Mouse (Mus musculus): ENCODE data around the gene Fgf18.

Gene Fgf18

DNA sequence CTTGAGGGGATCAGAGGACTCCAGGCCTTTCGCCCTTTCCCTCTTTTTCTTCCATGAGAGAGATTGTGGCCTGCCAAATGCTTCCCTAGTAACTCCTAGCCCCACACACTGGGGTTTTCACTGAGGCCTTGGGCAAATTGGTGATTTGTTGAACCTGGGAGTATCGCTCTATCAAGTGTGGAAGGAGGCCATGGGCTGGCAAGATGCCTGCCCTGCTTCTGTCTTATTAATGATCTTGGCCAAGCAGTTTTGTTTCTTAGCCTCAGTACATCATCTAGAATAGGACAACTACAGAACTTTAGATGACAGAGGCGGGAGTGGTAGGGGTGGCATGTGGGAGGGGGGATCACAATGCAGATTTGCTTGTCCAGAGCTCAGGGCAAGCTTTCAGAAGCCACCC is 31.4 kb downstream of the Fgf18 start:
- DNase-seq (ENCODE audit: low spot score), result no peak

DNA sequence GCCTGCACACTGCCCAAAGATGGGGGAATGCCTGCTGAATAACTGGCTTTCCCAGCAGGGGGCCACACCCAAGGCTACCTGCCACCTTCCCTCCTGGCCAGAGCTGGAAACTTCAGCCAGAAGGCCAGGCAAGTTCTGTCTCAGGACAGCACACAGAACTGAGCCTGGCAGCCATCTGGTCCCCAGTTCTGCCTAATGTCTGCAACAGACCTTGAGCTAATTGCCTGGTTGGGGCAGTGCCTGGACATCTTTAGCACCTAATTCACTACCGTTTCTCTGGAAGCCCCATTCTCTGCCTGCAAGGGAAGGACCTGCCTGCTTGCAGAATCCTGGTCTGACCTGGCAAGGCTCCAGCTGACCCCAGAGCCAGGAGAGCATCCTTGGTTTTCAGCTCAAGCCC is 34.8 kb downstream of the Fgf18 start:
- DNase-seq (ENCODE audit: low spot score), result peak; percentile 83

DNA sequence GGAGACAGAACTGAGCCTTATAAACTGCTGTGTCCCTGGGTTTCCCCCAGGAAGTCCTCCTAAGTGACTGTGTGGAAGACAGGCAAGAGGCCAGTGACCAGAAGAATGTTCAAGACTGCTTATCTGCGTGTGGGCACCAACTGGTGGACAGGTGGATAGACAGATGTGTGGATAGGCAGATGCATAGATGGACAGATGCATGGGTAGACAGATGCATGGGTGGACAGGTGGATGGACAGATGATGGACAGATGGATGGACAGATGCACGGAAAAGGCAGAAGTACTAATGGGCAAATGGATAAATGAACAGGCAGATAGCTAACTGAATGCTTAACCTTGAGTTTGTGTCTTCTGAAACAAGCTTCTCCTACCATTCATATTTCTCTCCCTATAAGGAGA is 37.1 kb downstream of the Fgf18 start:
- DNase-seq (ENCODE audit: low spot score), result no peak

DNA sequence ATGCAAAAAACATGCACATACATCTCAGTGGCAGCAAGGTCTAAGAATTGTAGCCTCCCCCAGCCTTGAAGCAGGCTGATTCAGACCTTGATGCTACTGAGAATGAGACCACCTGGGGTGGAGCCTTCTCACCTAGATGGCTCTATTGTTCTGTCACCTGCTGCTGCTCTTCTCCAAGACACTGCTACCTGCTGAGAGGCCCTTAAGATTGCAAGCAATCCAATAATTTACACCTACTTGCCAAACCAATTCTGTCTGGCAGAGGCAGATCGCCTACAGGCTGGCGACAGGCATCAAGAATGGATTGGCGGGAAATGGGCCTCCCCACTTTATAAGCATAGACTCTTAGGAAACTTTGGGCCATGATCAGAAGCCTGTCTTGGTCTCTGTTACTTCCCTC is 39.7 kb downstream of the Fgf18 start:
- no peak for DNase-seq (ENCODE audit: low spot score)

DNA sequence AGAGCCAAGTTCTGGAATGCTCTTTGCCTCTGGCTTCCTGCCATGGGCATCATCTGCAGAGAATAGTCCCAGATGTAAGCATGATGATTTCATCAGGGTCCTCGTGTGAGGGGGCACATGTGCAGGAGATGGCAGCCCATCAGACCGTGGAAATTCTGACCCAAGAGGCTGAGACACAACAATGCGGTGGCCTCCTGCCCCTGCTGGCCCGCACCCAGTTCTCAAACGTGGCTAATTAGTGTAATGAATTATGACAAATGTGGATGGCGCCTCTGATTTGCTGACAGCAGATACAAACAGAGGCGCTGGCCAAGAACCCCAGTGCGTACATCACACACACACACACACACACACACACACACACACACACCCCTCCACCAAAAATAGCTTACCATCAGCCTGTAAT is 42.3 kb downstream of the Fgf18 start:
- peak; percentile 26 for DNase-seq (ENCODE audit: low spot score)

DNA sequence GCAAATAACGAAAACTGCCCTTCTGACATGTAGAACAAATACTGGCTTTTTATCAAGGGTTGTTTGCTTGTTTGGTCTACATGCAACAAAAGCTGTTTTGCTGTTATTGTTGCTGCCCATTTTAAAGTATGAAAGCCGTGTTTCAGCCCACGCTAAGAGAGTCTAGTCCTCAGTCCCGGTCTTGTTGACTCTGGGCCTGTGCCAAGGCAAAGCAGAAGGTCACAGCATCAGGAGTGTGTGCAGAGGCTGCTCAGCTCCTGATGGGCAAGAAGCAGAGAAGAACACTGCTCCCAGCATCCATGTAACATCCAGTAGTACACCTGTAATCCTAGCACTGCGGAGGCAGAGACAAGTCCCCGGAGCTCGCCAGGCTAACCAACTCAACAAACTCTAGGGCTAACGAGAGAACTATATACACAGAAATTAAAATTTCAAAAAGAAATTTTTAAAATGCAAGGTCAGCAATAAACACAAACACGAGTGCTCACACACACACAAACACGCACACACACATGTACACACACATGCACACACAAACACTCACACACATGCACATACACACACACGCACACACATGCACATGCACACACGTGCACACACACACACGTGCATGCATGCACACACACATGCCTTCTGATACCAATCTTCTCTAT is 43.8 kb downstream of the Fgf18 start:
- DNase-seq (ENCODE audit: low spot score), result no peak

DNA sequence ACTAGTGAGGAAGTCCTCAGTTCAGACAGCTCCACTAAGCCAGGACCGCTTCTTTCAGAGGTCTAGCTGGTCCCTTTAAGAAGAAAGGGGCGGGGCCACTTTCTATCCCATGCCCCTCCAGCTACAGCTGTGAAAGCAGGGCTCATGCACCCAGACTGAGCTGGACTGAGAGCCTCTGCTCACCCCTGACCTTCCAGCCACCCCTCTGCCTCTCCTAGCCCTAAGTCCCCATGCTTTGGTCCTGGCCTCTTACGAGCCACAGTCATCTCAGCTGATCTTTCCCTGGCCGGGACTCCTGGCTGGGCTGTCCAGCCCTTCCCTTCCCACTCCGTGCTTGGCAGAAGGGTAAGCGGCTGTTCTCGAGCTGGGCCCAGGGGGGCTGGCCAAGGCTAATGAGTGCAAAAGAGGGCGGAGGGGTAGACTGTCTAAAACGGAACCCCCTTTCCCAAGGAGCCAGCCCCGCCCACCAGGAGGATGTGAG is 47.1 kb downstream of the Fgf18 start:
- DNase-seq (ENCODE audit: low spot score), result no peak

DNA sequence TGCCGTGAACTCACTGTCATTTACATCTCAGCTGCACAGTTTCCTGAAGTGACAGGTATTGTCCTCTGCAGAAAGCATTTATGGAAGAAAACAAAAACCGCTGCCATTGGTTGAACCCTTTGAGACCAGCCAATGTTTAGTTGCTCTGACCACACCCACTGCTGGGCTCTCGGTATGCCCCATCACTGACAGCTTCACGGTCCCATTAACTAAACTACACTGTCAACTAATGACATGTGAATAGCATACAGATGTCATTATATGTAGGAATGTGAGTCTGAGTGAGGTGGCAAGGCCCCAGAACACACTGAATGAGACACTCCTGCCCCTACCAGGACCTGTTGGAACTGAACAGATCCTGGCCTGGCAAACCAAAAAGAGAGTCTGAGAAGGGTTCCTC is 47.8 kb downstream of the Fgf18 start:
- no peak for DNase-seq (ENCODE audit: low spot score)

DNA sequence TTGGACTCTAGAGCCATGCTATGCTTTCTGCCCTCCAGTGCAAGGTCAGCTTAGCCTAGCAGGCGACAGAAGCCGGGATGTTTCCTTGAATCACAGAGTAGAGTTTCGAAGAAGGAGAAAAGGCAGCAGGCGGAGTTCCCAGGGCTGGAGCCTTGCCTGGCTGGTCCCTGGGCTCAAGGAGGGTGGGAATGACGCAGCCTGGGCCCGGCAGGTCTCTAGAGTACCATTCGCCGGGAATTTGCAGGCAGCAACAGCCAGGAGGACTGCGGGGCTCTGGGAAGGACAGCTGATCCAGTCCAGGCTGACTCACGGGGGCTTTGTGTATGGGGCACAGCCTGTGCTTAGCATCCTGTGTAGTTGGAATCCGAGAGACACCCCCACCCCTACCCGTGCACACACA is 48.8 kb downstream of the Fgf18 start:
- DNase-seq (ENCODE audit: low spot score), result no peak

DNA sequence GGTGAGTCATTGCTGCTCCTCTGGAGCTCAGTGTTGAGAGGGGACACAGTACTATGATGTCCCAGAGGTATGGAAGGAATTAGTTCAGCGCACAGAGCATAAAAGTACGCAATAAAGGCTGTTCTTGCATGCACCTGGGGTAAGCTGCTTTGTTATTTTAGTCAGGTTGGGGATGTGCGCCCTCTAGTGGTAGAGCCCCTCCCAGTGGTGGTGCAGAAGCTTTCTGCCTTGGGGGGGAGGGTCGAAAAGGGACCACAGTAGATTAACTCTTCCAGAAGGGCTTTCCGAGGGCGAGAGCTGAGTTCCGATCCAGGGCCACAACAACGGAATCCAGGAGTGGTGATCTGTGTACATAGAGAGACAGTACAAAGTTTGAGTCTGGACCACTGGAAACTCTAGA is 49.3 kb downstream of the Fgf18 start:
- no peak for DNase-seq (ENCODE audit: low spot score)

DNA sequence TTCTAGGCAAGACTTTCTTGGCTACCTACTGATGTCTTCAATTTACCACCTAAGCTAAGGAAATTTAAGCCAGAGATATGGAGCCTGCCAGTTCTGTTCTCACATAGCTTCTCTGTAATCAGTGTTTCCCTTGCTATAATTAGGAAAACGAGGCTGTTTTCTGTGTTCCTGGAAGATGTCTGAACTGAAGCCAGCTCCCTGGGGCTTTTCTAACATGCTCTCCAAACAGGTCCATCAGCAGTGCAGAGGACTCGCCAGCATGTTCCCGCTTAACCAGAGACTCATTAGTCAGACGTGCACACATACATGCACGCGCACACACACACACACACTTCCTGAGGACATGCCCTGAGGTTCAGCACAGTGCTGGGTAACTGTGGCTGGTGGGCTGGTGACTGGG is 57.3 kb downstream of the Fgf18 start:
- DNase-seq (ENCODE audit: low spot score), result no peak

DNA sequence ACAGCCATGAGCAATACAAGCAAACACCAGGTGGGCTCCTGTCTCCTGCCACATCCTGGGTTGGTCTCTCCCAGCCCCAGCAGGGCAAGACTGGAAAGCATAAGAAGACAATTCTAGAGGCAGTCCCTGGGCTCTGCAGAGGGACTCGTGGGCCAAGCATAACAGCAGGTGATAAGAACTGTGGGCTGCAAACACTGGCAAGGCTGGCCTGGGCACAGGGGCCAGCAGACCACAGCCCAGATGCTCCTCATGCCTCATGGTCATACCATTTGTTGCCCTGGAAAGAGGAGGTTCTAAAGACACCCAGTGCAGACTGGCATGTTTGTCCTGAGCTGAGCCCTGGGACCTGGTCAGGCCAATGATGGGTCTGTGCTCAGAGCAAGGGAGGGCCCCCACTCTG is 59.0 kb downstream of the Fgf18 start:
- DNase-seq (ENCODE audit: low spot score), result no peak

DNA sequence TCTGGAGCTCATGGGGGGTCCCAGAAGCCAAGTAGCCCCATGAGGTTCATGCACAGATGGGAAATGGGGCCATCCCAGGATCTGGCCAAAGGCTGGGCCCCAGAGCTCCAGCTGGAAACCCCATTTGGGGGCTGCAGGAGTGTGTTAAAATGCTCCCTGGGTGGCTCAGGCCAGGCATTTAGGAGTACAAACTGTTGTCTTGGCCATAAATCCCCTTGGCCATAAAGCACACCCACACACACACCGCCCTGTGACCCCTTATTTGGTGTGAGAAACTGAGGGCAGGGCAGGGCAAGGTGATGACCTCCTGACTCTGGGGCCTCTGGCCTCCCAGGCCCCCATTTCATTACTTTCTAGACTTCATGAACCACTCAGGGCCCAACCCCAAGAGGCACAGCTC is 61.2 kb downstream of the Fgf18 start:
- DNase-seq (ENCODE audit: low spot score), result no peak

DNA sequence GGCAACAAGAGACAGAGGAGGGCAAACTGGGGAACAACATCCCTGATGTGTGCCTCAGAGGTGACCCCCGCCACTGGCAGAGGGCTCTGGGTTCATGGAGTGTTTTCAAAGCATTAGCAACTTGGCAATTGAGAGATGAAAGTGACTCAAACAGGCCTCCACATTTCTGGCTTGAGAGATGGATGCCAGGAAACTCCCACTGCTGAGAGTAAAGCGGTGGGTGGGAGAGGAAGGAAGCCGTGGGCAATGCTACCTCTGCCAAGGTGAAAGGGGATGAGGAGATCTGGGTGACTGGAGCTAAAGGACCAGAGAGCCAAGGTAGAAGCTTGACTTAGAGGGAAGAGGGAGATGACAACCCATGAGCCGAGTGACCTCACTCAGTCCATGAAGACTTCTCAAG is 61.7 kb downstream of the Fgf18 start:
- DNase-seq (ENCODE audit: low spot score), result no peak

DNA sequence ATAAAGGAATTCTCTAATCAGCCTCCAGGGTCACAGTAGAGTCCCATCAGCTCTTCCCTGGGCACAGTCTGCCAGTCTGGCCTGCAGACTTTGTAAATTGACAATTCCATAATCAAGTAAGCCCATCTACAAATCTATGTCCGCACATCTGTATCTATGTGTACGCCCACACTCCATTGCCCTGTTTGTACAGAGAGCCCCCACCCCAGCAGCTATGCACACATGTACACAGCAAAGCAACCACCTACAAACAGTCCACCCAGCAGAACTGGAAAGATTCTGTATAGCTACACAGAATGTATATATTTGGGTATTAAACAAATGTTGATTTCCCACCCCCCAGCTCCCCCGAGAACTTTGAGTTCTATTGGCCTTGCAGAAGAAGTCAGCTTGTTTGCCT is 62.1 kb downstream of the Fgf18 start:
- DNase-seq (ENCODE audit: low spot score), result no peak

DNA sequence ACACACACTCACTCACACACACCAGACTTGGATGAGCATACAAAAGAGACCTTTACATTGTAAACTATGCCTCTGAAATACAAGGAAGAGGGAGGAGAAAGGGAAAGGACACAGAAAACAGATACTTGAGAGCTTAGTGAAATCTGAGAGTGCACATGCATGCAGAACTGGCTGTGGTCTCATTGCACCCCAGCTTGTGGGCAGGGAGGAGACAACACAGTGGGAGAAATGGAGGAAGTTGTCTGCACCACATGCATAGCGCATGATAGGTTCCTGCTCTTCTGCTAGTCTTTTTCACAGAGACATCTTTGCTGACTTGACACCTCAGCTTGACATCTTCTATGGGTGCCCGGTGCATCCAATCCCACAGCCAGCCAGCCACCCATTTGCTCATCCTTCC is 63.2 kb downstream of the Fgf18 start:
- DNase-seq (ENCODE audit: low spot score), result no peak

DNA sequence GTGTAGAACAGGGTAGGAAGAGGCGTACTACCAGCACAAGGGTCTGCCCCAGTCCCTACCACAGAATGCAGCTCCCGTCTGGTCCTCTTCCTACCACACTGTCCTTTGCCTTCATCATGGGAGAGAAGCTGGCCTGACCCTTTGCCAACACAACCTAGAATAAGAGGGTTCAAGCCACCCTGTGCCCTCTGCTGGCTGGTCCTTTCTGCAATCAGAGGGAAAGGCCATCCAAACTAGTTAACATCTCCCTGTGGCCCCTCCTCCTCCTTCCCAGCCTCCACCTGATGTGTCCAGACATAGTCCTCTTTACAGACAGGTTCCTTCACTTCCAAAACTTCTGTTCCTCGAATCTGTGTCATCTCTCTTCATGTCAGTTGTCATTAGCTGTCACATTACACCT is 66.0 kb downstream of the Fgf18 start:
- DNase-seq (ENCODE audit: low spot score), result no peak

DNA sequence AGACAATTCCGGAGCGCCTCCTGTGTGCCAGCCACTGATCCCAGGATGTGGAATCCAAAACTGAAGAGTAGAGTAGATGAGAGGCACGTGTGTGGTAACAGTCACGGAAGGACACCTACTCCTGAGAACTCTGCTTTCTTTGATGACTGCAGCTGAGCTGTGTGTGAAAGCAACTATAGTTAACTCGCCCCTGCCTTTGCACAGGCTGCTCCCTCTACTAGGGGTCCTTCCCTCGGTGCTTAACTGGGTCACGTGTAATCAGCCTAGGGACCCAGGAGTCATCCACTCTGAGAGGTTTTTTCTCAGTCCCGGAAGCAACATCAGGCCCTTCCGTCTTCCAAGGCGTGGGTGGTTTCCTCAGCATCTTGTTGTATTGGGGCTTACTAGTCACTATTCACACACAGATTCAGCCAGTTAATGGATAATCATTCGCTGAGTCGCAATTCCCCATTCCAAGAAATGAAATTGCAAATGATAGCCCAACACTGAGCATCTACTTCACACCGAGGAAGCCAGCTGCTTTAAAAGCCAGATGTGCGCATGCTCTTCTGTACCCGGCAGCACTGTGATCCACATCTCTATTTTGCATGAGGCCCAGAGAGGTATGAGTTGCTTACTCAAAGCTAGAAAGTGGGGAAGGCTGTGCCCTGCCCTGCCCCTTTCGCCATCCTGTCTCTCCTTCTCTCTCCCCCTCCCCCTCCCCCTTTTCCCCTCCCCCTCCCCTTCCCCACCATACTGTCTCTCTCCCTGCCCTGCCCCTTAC is 67.0 kb downstream of the Fgf18 start:
- no peak for DNase-seq (ENCODE audit: low spot score)

DNA sequence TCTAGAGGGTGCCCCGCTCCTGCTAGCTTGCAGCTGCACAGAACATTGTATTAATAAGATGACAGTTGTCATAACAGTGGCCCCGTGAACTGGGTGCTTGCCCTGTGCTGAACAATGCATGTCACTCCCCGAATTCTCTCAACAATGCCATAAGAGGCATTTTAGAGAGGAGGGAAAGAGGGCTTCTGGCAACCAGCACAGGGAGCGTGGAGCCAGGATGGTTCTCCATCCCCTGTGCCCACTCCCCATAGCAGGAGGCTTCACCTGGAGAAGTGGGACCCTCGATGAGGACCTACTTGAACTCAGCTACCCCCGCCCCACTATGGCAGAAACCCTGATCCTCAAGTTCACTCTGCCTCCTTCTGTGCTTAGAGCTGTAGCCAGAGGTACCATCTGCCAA is 67.8 kb downstream of the Fgf18 start:
- no peak for DNase-seq (ENCODE audit: low spot score)

DNA sequence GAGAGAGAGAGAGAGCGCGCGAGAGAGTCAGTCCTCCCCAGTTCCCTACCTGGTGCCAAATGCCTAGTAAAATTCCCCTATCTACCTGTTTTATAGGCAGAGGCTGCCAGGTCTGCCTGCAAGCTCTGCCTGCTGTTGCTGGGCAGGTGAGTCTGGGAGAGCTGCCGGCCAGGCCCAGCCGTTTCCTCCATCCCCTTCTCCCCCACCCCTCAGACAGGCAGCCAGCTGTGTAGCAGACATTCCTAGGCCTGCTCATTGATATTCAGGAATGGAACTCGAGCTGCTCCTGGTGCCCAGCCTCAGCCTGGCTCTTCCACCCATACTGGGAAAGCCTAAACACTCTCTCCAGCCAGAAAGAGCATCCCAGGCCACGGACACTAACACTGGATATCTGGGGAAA is 69.2 kb downstream of the Fgf18 start:
- no peak for DNase-seq (ENCODE audit: low spot score)

DNA sequence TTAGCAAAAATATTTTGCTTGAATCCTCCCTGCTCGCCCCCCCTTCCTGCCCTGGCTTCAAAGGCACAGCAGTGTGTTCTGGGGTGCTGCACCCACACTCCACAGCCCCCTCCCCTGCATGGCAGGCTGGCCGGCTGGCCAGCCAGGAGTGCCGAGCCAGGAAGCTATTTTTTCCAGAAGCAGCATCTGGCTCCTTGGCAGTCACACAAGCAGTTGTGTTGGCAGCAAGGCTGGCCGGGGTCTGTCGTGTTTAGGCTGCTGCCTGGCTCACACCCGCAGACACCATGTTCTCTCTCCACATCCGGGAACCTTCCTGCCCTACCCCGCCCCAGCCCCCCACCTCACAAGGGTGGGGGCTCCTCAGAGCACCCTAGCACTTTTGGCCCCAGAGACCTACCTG is 71.9 kb downstream of the Fgf18 start:
- no peak for DNase-seq (ENCODE audit: low spot score)

DNA sequence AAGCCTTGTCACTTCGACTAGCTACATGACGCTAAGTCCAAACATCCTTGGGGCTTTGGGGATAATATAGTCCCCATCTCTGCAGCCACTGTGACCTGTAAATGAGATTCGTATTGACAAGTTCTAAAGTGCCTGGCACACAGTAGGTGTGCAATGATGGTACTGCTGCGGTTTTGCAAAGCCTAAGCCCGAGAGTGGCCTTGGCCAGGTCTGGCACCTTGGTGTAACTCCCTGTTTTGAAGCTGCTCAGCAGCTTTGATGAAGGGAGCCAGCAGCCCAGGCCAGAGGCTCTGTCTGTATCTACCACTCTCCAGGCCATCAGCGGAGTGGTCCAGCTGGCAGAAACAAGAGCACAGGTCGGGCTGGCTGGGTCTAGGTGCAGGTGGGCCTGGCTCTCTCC is 72.7 kb downstream of the Fgf18 start:
- DNase-seq (ENCODE audit: low spot score), result no peak

DNA sequence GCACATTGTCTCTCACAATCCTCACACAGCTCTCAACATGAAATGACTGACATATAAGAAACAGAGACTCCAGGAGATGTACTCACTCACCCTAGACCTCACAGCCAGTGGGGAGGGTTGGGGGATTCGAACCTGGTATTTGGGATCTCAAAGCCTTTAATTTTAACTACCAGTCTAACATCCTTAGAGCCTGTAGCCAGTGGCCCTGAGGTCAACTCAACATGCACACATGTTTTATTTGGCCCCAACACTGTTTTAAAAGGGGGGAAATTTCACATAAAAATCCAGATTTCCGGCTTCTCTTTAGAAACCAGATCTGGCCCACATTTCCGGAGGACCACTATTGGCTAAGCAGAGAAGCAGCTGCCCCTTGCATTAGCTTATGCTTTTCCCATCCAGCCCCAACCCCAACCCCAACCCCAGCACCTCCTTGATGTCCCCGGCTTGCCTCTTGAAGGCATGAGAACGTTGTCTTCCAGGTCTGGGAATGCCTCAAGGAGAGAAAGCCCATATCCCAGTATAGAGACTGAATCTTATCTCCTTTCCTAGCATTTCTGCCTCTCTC is 75.8 kb downstream of the Fgf18 start:
- no peak for DNase-seq (ENCODE audit: low spot score)

DNA sequence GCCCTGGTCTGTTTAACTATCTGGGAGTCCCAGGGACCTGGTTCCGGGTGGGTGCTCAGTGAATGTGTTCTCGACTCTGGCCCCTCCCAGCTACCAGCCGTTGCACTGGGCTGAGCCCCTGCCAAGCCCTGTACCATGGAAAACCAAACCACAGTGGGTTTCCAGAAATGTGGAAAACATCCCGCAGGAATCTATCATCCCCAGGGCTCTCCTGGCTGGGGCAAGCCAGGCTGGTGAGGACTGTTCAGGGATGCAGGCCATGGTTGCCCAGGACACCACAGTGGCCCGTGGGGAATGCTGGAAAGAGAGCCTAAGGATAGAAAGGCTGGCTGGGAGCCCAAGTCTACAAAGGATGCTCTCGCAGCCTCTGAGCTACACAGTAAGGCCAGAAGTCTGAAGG is 76.7 kb downstream of the Fgf18 start:
- DNase-seq (ENCODE audit: low spot score), result peak; percentile 18
